Mouse (Mus musculus) heart, postnatal 0 days (tissue): Measurements from ENCODE around the gene Wscd1.

Source experiments
- CTCF ChIP-seq: IDR thresholded peaks from 2 replicates; pipeline ENCODE4 v1.5.1; 2016; ENCODE audit warnings: antibody characterized with exemption, control low read depth, low read depth
- EP300 ChIP-seq: IDR thresholded peaks from 2 replicates; pipeline ENCODE4 v1.6.1; 2016; ENCODE audit warnings: antibody characterized with exemption, low read depth

GRCm38 (mm10) chr11:71812921-71813320, 63.2 kb downstream of the Wscd1 start:
- no peak for TF ChIP-seq CTCF
- no peak for TF ChIP-seq EP300
